Comparison of ENCODE assay signal across 11 mouse cellular contexts in genomic region chr5:30650756-30651155, GRCm38 (mm10). TPM values are rescaled to one million over a fixed set of nuclear protein-coding genes. Genes with fewer than 3 reads are reported as not detected.
DNase-seq lines count a peak whose midpoint lies in the region; TF ChIP-seq lines count a peak whose summit lies in the region.
"Had no signal": no experiment of that assay in that cellular context is flagged by ENCODE, and none has a peak within 500 bp of the region (broad histone marks: within the 10 kb centered on the region; RNA-seq: fewer than 3 reads in every experiment).

No protein-coding gene starts in this region.

- H3K79me3 ChIP-seq in C2C12 (ENCODE audit: low read depth) = peaks cover 11% of the 10 kb centered on the region

- peaks cover 8% of the 10 kb centered on the region for H3K36me3 ChIP-seq in heart, adult 2 months (ENCODE audit: control insufficient read depth, insufficient read depth, low read length)
- peaks cover 12% of the 10 kb centered on the region for H3K36me3 ChIP-seq in C2C12 (ENCODE audit: control insufficient read depth, insufficient read depth)

- H3K9ac ChIP-seq in heart, adult 2 months (ENCODE audit: low read depth, low read length) = peak overlapping the region; percentile 19; the same call in 1 of the 2 replicates

- peaks cover 20% of the 10 kb centered on the region for H3K4me1 ChIP-seq in heart, adult 2 months (ENCODE audit: control insufficient read depth, insufficient read depth, low read length)
- H3K4me1 ChIP-seq in bone marrow macrophage, adult 2 months (ENCODE audit: control insufficient read depth, insufficient read depth, low read length) = peaks cover 59% of the 10 kb centered on the region

- DNase-seq in heart, adult 2 months = peak; percentile 53 to 62
- no peak for DNase-seq in heart, postnatal 4 days
- DNase-seq in lung, postnatal 25 days (ENCODE audit: low spot score) = peak; percentile 48
- no peak for DNase-seq in testis, postnatal 10 days (ENCODE audit: low spot score)
- DNase-seq in cerebellum, postnatal 36 days = no peak
- no peak for DNase-seq in embryo, embryonic 9.5 days (ENCODE audit: extremely low spot score)
- DNase-seq: kidney, adult 11 months; midbrain, embryonic 14.5 days; right cerebral cortex, adult 18-20 months had no signal

- no peak for TF ChIP-seq CTCF in heart, adult 2 months (IDR thresholded peaks at IDR 0.05)
- TF ChIP-seq CTCF in C2C12 (IDR thresholded peaks at IDR 0.05; ENCODE audit: control insufficient read depth, insufficient read depth, insufficient read length) = no peak
- TF ChIP-seq CTCF in bone marrow macrophage, adult 2 months (IDR thresholded peaks at IDR 0.05; ENCODE audit: low read depth, low read length) = no peak

- H3K27me3 ChIP-seq in heart, adult 2 months (ENCODE audit: control insufficient read depth, insufficient read depth, low read length) = no peaks in the 10 kb centered on the region
- H3K27me3 ChIP-seq in C2C12 (ENCODE audit: control insufficient read depth, insufficient read depth, insufficient read length) = no peaks in the 10 kb centered on the region

- H3K27ac ChIP-seq in heart, adult 2 months = peak overlapping the region; percentile 59
- H3K27ac ChIP-seq in bone marrow macrophage, adult 2 months (ENCODE audit: insufficient read depth, low read depth, low read length) = peak overlapping the region; percentile 94

- H3ac ChIP-seq in C2C12 (ENCODE audit: control insufficient read depth, insufficient read length, low read depth) = peak overlapping the region; percentile 33

- TF ChIP-seq EP300 in heart, adult 2 months (IDR thresholded peaks at IDR 0.05; ENCODE audit: insufficient read depth, low read depth, low read length) = no peak

- peaks cover 3% of the 10 kb centered on the region; the same call in 1 of the 2 replicates for H3K79me2 ChIP-seq in heart, adult 2 months (replicated peaks; ENCODE audit: control insufficient read depth, insufficient read depth, low read length)
- H3K79me2 ChIP-seq in C2C12 (ENCODE audit: control insufficient read depth, insufficient read depth) = peaks cover 48% of the 10 kb centered on the region

- intact Hi-C loops in heart, adult 2 months (cut with DNase I) = no loop called here

- no peak for TF ChIP-seq POLR2A in heart, adult 2 months (IDR thresholded peaks at IDR 0.05; ENCODE audit: insufficient read depth, low read depth, low read length)
- TF ChIP-seq POLR2A in bone marrow macrophage, adult 2 months (IDR thresholded peaks at IDR 0.05; ENCODE audit: borderline replicate concordance, low read depth, low read length) = no peak

- WGBS in heart, adult 2 months = 54% methylated on average over 3 of the region's 3 CpGs

- H3K4me3 ChIP-seq in heart, adult 2 months = no peak overlapping the region
- H3K4me3 ChIP-seq in C2C12 (ENCODE audit: insufficient read depth, poor library complexity, severe bottlenecking) = no peak overlapping the region
- H3K4me3 ChIP-seq in bone marrow macrophage, adult 2 months (ENCODE audit: insufficient read depth, low read length) = peak overlapping the region; percentile 30

TF ChIP-seq in C2C12, 6 proteins besides CTCF, POLR2A, EP300 and RAD21:
- TF ChIP-seq MAX (IDR thresholded peaks at IDR 0.05) (no peak), MYOD1 (IDR thresholded peaks at IDR 0.05; ENCODE audit: control insufficient read depth, insufficient read length, low read depth) (no peak), FOSL1 (IDR thresholded peaks at IDR 0.05; ENCODE audit: insufficient read depth, low read length, poor library complexity, severe bottlenecking) (no peak), MYOG (IDR thresholded peaks at IDR 0.05; ENCODE audit: control insufficient read depth, extremely low read depth, insufficient read length) (no peak), USF1 (IDR thresholded peaks at IDR 0.05; ENCODE audit: low read depth) (no peak), CEBPB (IDR thresholded peaks at IDR 0.05; ENCODE audit: low read depth) (no peak)

RNA-seq across cellular contexts. Expression of gene Slc35f6, which starts 3.0 kb away (rescaled TPM):
- 10 to 100 TPM; 47.2 to 49.9 TPM for total RNA-seq in heart, adult 2 months (2021)
- 119 and 154 TPM in 2 replicates for polyA plus RNA-seq in heart, adult 2 months (2012; rRNA removed)
- 10 to 100 TPM; 35.1 to 38.5 TPM for total RNA-seq in heart, postnatal 4 days (2021)
- 24.9 TPM for polyA plus RNA-seq in C2C12 (2012; fragmentation: generic; extraction: Trizol)
- 77.3 and 78.2 TPM in 2 replicates for polyA plus RNA-seq in bone marrow macrophage, adult 2 months (2012; ENCODE audit: insufficient read depth, insufficient read length, missing spikeins)

RNA-seq across cellular contexts. Expression of gene Cenpa, which starts 15.8 kb away (rescaled TPM):
- total RNA-seq in heart, adult 2 months (2021) = 10 to 100 TPM; 43.9 to 51.0 TPM
- polyA plus RNA-seq in heart, adult 2 months (2012; rRNA removed) = 51.3 and 69.7 TPM in 2 replicates
- 100 to 1,000 TPM; 141 to 145 TPM for total RNA-seq in heart, postnatal 4 days (2021)
- 185 TPM for polyA plus RNA-seq in C2C12 (2012; fragmentation: generic; extraction: Trizol)
- 81.0 and 87.8 TPM in 2 replicates for polyA plus RNA-seq in bone marrow macrophage, adult 2 months (2012; ENCODE audit: insufficient read depth, insufficient read length, missing spikeins)

Comparison
In these comparisons a context has a peak if more than half of its experiments do, and no peak if none do; other contexts are left out.
1. DNase-seq: peak in heart, adult 2 months (2 of 2) and lung, postnatal 25 days (single experiment); none in heart, postnatal 4 days (single experiment), testis, postnatal 10 days (single experiment), cerebellum, postnatal 36 days (0 of 2) and embryo, embryonic 9.5 days (single experiment).